ENCODE assay signal across 25 mouse cellular contexts in the genomic region with DNA sequence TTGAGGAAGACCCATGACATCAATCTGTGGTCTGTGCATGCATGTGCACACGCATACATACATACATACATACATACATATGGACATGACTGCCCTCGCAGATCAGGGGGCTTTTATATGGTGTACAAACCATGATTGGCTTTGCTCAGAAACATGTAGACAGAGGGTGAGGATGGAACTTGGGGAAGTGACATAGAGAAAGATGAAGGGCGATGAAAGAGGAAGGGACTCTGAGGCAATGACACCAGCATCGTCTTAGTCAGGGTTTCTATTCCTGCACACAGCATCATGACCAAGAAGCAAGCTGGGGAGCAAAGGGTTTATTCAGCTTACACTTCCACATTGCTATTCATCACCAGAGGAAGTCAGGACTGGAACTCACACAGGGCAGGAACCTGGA.
"Had no signal": no experiment of that assay in that cellular context is flagged by ENCODE, and none has a peak within 500 bp of the region (broad histone marks: within the 10 kb centered on the region; RNA-seq: fewer than 3 reads in every experiment).

No protein-coding gene starts in this region.

- H3K4me1 ChIP-seq: hindbrain, embryonic 13.5 days; hindbrain, embryonic 15.5 days; kidney, embryonic 15.5 days; limb, embryonic 15.5 days had no signal

- H3K27ac ChIP-seq: gastrocnemius, adult 2 months; heart, embryonic 10.5 days; hindbrain, embryonic 10.5 days; hindbrain, embryonic 13.5 days; hindbrain, embryonic 15.5 days; hindbrain, postnatal 0 days; kidney, embryonic 15.5 days; kidney, postnatal 0 days; limb, embryonic 13.5 days; limb, embryonic 15.5 days had no signal

- DNase-seq: gastrocnemius, adult 2 months; gastrocnemius, postnatal 10 days; gastrocnemius, postnatal 25 days; heart, adult 18-20 months; heart, postnatal 10 days; heart, postnatal 4 days; kidney, adult 11 months; kidney, adult 2 months; kidney, adult 9 months; kidney, postnatal 14 days; kidney, postnatal 36 days; layer of hippocampus, adult 9-11 months; layer of hippocampus, postnatal 36 days; left cerebral cortex, postnatal 4 days had no signal

- H3K4me3 ChIP-seq: gastrocnemius, adult 2 months; heart, embryonic 10.5 days; heart, embryonic 12.5 days; hindbrain, embryonic 10.5 days; hindbrain, embryonic 13.5 days; hindbrain, embryonic 15.5 days; kidney, embryonic 15.5 days; limb, embryonic 13.5 days; limb, embryonic 15.5 days had no signal

- H3K4me2 ChIP-seq: heart, embryonic 12.5 days; hindbrain, embryonic 13.5 days; hindbrain, embryonic 15.5 days; kidney, embryonic 15.5 days; limb, embryonic 13.5 days; limb, embryonic 15.5 days had no signal

- H3K9me3 ChIP-seq: heart, embryonic 10.5 days; heart, embryonic 12.5 days; hindbrain, embryonic 10.5 days; hindbrain, embryonic 13.5 days; hindbrain, embryonic 15.5 days; kidney, embryonic 15.5 days; limb, embryonic 15.5 days had no signal

- ATAC-seq: hindbrain, postnatal 0 days; intestine, embryonic 16.5 days had no signal

- H3K9ac ChIP-seq: heart, embryonic 12.5 days; hindbrain, embryonic 13.5 days; hindbrain, embryonic 15.5 days; kidney, embryonic 15.5 days; limb, embryonic 13.5 days; limb, embryonic 15.5 days had no signal

- H3K27me3 ChIP-seq: heart, embryonic 12.5 days; hindbrain, embryonic 13.5 days; hindbrain, embryonic 15.5 days; kidney, embryonic 15.5 days; limb, embryonic 13.5 days; limb, embryonic 15.5 days had no signal
